Mouse (Mus musculus) embryo, embryonic 10.5 days (tissue): ENCODE measurements around the gene Dad1.
A peak's percentile ranks its signal among the peaks of the same experiment; 100 is the strongest.
"Not testable (repeated sequence)": the region's sequence is repeated elsewhere in the genome, so short reads cannot be mapped to it uniquely, and the experiment has no call there.

Source experiments
- DNase-seq: peaks from one replicate; pipeline ENCODE4 v3.0.0-alpha.2; 2015; ENCODE audit warnings: low spot score

Gene Dad1

GRCm38 (mm10) chr14:54246232-54246631, 7.7 kb downstream of the Dad1 start:
- no peak for DNase-seq

- peak; percentile 52 for DNase-seq
Measured at GRCm38 (mm10) chr14:54244183-54244582, 9.7 kb downstream of the Dad1 start.

GRCm38 (mm10) chr14:54240542-54240941, 13.4 kb downstream of the Dad1 start:
- no peak for DNase-seq

- peak; percentile 86 for DNase-seq
Measured at GRCm38 (mm10) chr14:54239002-54239736, 14.7 kb downstream of the Dad1 start.

GRCm38 (mm10) chr14:54236881-54237280, 17.0 kb downstream of the Dad1 start:
- DNase-seq, result no peak

- no peak for DNase-seq
Measured at GRCm38 (mm10) chr14:54235825-54236540, 17.9 kb downstream of the Dad1 start.

GRCm38 (mm10) chr14:54234231-54235040, 19.5 kb downstream of the Dad1 start:
- no peak for DNase-seq

GRCm38 (mm10) chr14:54233559-54234143, 20.3 kb downstream of the Dad1 start:
- DNase-seq, result no peak

GRCm38 (mm10) chr14:54232811-54233558, 20.9 kb downstream of the Dad1 start:
- no peak for DNase-seq

- no peak for DNase-seq
Measured at GRCm38 (mm10) chr14:54232143-54232542, 21.8 kb downstream of the Dad1 start.

GRCm38 (mm10) chr14:54231176-54231956, 22.5 kb downstream of the Dad1 start:
- no peak for DNase-seq

- DNase-seq, result no peak
Measured at GRCm38 (mm10) chr14:54230638-54231150, 23.2 kb downstream of the Dad1 start.

GRCm38 (mm10) chr14:54229849-54230248, 24.1 kb downstream of the Dad1 start:
- not testable (repeated sequence) for DNase-seq

- peak; percentile 45 for DNase-seq
Measured at GRCm38 (mm10) chr14:54228933-54229713, 24.8 kb downstream of the Dad1 start.

GRCm38 (mm10) chr14:54228501-54228900, 25.4 kb downstream of the Dad1 start:
- DNase-seq, result no peak

- DNase-seq, result peak; percentile 88
Measured at GRCm38 (mm10) chr14:54227911-54228451, 25.9 kb downstream of the Dad1 start.

GRCm38 (mm10) chr14:54226911-54227811, 26.7 kb downstream of the Dad1 start:
- no peak for DNase-seq

- no peak for DNase-seq
Measured at GRCm38 (mm10) chr14:54225725-54226124, 28.2 kb downstream of the Dad1 start.
